Mouse (Mus musculus): ENCODE data around the gene Rbm8a2.

GRCm38 (mm10) chr1:176008411-176008810, 29.5 kb upstream of the Rbm8a2 start:
- TF ChIP-seq CTCF (IDR thresholded peaks at IDR 0.05; ENCODE audit: low read depth) (peak; percentile 23; the same call in 1 of the 2 replicates), EP300 (optimal IDR thresholded peaks at IDR 0.05) (no peak)
